Mouse (Mus musculus) G1E (cell line): Measurements from ENCODE around the gene Cetn3.

Experiments used
- CTCF ChIP-seq: IDR thresholded peaks from 2 replicates; pipeline ENCODE4 v1.5.1; 2012; ENCODE audit warnings: low read depth, low read length, inconsistent platforms, mixed read lengths
- GATA1 ChIP-seq: IDR thresholded peaks from 2 replicates; pipeline ENCODE4 v1.6.1; 2012; ENCODE audit warnings: borderline replicate concordance, low read length, inconsistent platforms, mixed read lengths
- POLR2AphosphoS5 ChIP-seq: IDR thresholded peaks from 2 replicates; pipeline ENCODE4 v1.6.1; 2012; ENCODE audit warnings: low read depth, low read length, inconsistent platforms; ENCODE audit not compliant: insufficient replicate concordance
- TAL1 ChIP-seq: conservative IDR thresholded peaks from 2 replicates; pipeline ENCODE4 v1.6.1; 2012; ENCODE audit warnings: low read depth, low read length, inconsistent platforms, mixed read lengths

GRCm38 (mm10) chr13:81757058-81757660 is 25.7 kb upstream of the Cetn3 start:
- TF ChIP-seq CTCF (no peak), GATA1 (no peak), POLR2AphosphoS5 (no peak), TAL1 (no peak)
